Mouse (Mus musculus): Measurements from ENCODE around the gene Olfr881. TPM values are rescaled to one million over a fixed set of nuclear protein-coding genes. Genes with fewer than 3 reads are reported as not detected.

The Olfr881 gene
- not detected for total RNA-seq (2022)

GRCm38 (mm10) chr9:37991525-37991924 lies at the start of gene Olfr881:
Gene Olfr881 (plus strand): TSS chr9:37991825.
- DNase-seq (ENCODE audit: low spot score in 2 of 2): no peak

GRCm38 (mm10) chr9:37998581-37999204 lies 7.1 kb downstream of the Olfr881 start:
- no peak for DNase-seq (ENCODE audit: low spot score in 2 of 2)

- DNase-seq (ENCODE audit: low spot score in 2 of 2): no peak
Observed at GRCm38 (mm10) chr9:38000021-38000420, 8.4 kb downstream of the Olfr881 start.

GRCm38 (mm10) chr9:38025508-38025907 lies 33.9 kb downstream of the Olfr881 start, which contains the start of gene Olfr883:
Gene Olfr883 (plus strand): TSS chr9:38025808.
- DNase-seq (ENCODE audit: low spot score in 2 of 2): no peak

Other genes with a start within 250 kb of the Olfr881 start
- not detected for gene Olfr874, start 246.7 kb upstream of the Olfr881 start, total RNA-seq (2022)
- gene Olfr875, start 220.0 kb upstream of the Olfr881 start, total RNA-seq (2022): not detected
- gene Olfr876, start 188.8 kb upstream of the Olfr881 start, total RNA-seq (2022): not detected
- gene Olfr877, start 137.6 kb upstream of the Olfr881 start, total RNA-seq (2022): not detected
- gene Olfr145, start 95.1 kb upstream of the Olfr881 start, total RNA-seq (2022): not detected
- under 1 TPM in 2 of 4 experiments, not detected in 2; 0.13 to 0.21 TPM for gene Olfr878, start 74.0 kb upstream of the Olfr881 start, total RNA-seq (2022)
- gene Olfr883, start 34.0 kb downstream of the Olfr881 start, total RNA-seq (2022): under 1 TPM in 1 of 4 experiments, not detected in 3; 0.41 TPM
- gene Olfr884, start 54.7 kb downstream of the Olfr881 start, total RNA-seq (2022): not detected
- gene Olfr885, start 69.5 kb downstream of the Olfr881 start, total RNA-seq (2022): not detected
- not detected for gene Olfr887, start 92.2 kb downstream of the Olfr881 start, total RNA-seq (2022)
- not detected for gene Olfr888, start 116.3 kb downstream of the Olfr881 start, total RNA-seq (2022)
- gene Olfr889, start 123.4 kb downstream of the Olfr881 start, total RNA-seq (2022): under 1 TPM in 1 of 4 experiments, not detected in 3; 0.07 TPM
- not detected for gene Olfr890, start 150.7 kb downstream of the Olfr881 start, total RNA-seq (2022)
- not detected for gene Olfr891, start 189.0 kb downstream of the Olfr881 start, total RNA-seq (2022)
- gene Olfr893, start 216.5 kb downstream of the Olfr881 start, total RNA-seq (2022): not detected
- not detected for gene Olfr894, start 226.2 kb downstream of the Olfr881 start, total RNA-seq (2022)